Comparison of ENCODE assay signal across 8 mouse cellular contexts in genomic region chr14:31128826-31129219, GRCm38 (mm10). TPM values are rescaled to one million over a fixed set of nuclear protein-coding genes. Genes with fewer than 3 reads are reported as not detected.
DNase-seq lines count a peak whose midpoint lies in the region; ATAC-seq and TF ChIP-seq lines count a peak whose summit lies in the region.

TSS of gene Smim4 (minus strand) at chr14:31128956.

- WGBS in hindbrain, embryonic 10.5 days, result under 1% methylated on average over 33 of the region's 33 CpGs
- under 1% methylated on average over 33 of the region's 33 CpGs for WGBS in lung, postnatal 0 days

- peak within 1 kb of the TSS; percentile 97 for H3K27ac ChIP-seq in hindbrain, embryonic 10.5 days
- H3K27ac ChIP-seq in lung, postnatal 0 days (ENCODE audit: low read length), result peak within 1 kb of the TSS; percentile 95

- H3K9me3 ChIP-seq in hindbrain, embryonic 10.5 days, result no peaks in the 10 kb centered on the region
- no peaks in the 10 kb centered on the region for H3K9me3 ChIP-seq in lung, postnatal 0 days (ENCODE audit: low read length)

- TF ChIP-seq CTCF in lung, postnatal 0 days (IDR thresholded peaks at IDR 0.05), result peak; percentile 75

- no peaks in the 10 kb centered on the region for H3K27me3 ChIP-seq in hindbrain, embryonic 10.5 days (ENCODE audit: insufficient read depth, poor library complexity, severe bottlenecking)
- H3K27me3 ChIP-seq in lung, postnatal 0 days (replicated peaks; ENCODE audit: insufficient read depth, low read length), result no peaks in the 10 kb centered on the region

- H3K36me3 ChIP-seq in hindbrain, embryonic 10.5 days, result peaks cover 36% of the 10 kb centered on the region
- H3K36me3 ChIP-seq in lung, postnatal 0 days (ENCODE audit: insufficient read depth, low read length), result no peaks in the 10 kb centered on the region

- peak; percentile 99 for DNase-seq in MN1 (ENCODE audit: low spot score)
- peak; percentile 97 for DNase-seq in cerebellum, adult 9-10 months
- DNase-seq in hindbrain, embryonic 10.5 days (ENCODE audit: low spot score), result peak; percentile 99
- peak; percentile 99 for DNase-seq in layer of hippocampus, adult 9-11 months
- peak; percentile 100 for DNase-seq in lung, postnatal 0 days (ENCODE audit: low spot score)
- DNase-seq in ovary, postnatal 14 days (ENCODE audit: low spot score), result peak; percentile 89
- DNase-seq in thymus, postnatal 14 days, result peak; percentile 99

- peak within 1 kb of the TSS; percentile 75 for H3K9ac ChIP-seq in lung, postnatal 0 days (replicated peaks; ENCODE audit: low read depth)

- peaks cover 76% of the 10 kb centered on the region for H3K4me1 ChIP-seq in hindbrain, embryonic 10.5 days (replicated peaks)
- peaks cover 16% of the 10 kb centered on the region; the same call in 1 of the 2 replicates for H3K4me1 ChIP-seq in lung, postnatal 0 days (ENCODE audit: insufficient read depth, low read depth, low read length)

- peak within 1 kb of the TSS; percentile 75 for H3K4me2 ChIP-seq in lung, postnatal 0 days (replicated peaks; ENCODE audit: low read depth, low read length)

- TF ChIP-seq EP300 in lung, postnatal 0 days (IDR thresholded peaks at IDR 0.05), result no peak

- H3K4me3 ChIP-seq in hindbrain, embryonic 10.5 days, result peak within 1 kb of the TSS; percentile 98
- peak within 1 kb of the TSS; percentile 74 for H3K4me3 ChIP-seq in lung, postnatal 0 days (ENCODE audit: low read depth, low read length)

- peak; percentile 96 for ATAC-seq in frontal cortex, adult (ENCODE audit: low TSS enrichment)
- peak; percentile 91 for ATAC-seq in lung, postnatal 0 days

RNA-seq across cellular contexts. Expression of gene Smim4, which starts in this region (rescaled TPM):
- polyA plus RNA-seq in hindbrain, embryonic 10.5 days (2016; fragmentation: Nextera tagmentation; extraction: Ambion mirVana), result 67.8 and 74.2 TPM in 2 replicates
- 109 and 118 TPM in 2 replicates for polyA plus RNA-seq in lung, postnatal 0 days (2015; fragmentation: Nextera tagmentation; extraction: Ambion mirVana)

Comparison
In these comparisons a context has a peak if more than half of its experiments do, and no peak if none do; other contexts are left out.
1. Peak in every context shown above with its lines: DNase-seq, ATAC-seq, H3K4me3 ChIP-seq and H3K27ac ChIP-seq.